Mouse (Mus musculus): ENCODE data around the gene Arhgef3.

The Arhgef3 gene

DNA sequence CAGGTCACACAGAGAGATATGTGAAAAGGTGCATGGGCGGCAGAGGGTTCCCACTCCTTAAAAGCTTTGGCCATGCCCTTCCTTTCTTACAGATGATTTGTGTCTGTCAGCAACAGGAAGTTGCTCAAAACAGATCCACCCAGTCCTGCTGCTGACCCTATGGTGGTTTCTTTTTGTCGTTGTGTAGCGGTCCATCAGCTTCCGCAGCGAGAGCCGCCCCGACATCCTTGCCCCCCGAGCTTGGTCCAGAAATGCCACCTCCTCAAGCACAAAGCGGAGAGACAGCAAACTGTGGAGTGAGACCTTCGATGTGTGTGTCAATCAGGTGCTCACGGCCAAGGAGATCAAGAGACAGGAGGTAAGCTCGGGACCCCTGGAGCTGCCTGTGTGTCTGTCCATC is 264.7 kb downstream of the Arhgef3 start:
- DNase-seq (ENCODE audit: low spot score): no peak

DNA sequence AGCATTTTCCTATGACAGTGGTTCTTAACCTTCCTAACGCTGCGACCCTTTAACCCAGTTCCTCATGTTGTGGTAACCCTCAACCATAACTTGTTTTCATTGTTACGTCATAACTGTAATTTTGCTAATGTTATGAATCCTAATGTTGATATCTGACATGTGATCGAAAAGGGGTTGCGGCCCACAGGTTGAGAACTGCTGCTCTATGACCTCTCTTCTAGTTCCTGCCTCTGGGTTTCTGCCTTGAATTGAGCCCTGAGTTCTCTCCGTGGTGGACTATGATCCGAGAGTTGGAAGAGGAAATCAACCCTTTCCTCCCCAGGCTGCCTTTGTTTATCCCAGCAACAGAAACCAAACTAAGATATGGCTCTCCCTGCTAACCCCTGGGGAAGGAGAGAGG is 266.8 kb downstream of the Arhgef3 start:
- peak; percentile 19 for DNase-seq (ENCODE audit: low spot score)

DNA sequence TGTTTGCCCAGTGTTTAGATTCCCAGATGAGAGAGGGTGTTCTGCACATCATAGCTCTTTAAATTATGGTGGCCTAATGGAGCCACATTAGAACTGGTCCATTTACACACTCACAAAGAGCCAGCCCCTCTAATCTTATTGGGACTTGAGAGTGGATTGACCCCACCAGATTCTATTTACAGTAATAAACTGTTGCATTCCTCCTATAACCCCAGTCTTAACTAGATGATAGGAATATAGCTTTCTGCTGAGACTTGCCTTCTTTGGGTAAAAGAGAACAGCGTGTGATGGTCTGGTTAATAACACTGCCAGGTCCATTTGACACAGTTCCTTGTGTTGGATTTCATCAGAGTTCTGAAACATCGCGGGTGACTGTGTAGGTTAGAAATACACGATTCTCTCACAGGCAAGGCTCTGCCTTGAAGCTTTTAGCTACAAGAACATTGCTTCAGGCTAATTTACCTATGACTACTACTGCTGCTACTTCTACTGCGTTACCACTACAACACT is 268.7 kb downstream of the Arhgef3 start:
- DNase-seq (ENCODE audit: low spot score): peak; percentile 64

DNA sequence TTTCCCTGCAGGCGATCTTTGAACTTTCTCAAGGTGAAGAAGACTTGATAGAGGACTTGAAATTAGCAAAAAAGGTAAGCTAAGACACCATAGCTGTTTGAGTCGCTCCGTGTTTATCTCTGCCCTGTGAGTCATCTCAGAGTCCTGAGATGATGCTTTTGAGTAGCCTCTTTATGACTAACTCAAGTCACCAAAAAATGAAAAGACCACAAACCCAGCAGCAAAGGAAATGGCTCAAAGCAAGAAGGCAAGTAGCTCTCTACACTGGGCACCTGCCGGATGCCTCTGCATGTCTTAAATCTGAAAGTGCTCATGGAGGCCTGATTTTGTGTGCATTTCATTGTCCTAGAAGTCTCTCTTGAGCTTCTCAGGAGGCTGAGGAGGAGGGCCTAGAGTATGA is 269.4 kb downstream of the Arhgef3 start:
- DNase-seq (ENCODE audit: low spot score): no peak

DNA sequence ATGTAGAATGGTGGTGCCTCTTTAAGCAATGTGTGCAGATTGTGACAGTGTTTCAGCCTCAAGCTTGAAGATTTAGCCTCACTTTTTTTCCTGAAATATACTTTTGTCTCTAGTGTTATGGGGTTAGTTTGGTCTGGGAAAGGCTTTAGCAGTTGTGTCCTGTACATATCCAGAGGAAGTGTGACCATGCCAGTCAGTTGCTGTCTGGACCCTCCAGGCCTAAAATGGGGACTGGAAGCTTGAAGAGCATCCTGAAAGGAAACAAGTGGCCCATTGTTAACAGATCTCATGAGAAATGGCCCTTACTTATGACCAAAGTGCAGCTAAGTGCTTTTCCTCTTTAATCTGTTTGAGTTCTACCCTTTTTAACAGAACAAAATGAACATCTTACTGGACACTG is 273.9 kb downstream of the Arhgef3 start:
- no peak for DNase-seq (ENCODE audit: low spot score)

DNA sequence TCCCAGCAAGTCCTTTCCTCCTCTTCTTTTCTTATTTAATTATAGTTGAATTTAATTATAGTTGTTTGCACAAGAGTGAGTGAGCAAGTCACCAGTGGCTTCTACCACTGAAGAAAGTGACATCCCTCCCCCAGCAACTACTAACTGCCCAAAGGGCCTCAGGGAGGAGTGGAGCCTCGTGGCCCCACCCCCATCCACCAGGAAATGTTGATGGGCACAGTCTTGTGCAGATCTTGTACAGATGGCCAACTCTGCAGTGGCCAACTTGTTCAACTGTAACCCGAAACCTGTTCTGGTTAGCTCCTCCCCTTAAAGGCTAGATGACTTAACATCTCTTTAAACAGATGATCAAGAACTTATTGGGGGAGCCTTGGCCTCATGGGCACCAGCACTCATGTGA is 275.0 kb downstream of the Arhgef3 start:
- DNase-seq (ENCODE audit: low spot score): no peak

DNA sequence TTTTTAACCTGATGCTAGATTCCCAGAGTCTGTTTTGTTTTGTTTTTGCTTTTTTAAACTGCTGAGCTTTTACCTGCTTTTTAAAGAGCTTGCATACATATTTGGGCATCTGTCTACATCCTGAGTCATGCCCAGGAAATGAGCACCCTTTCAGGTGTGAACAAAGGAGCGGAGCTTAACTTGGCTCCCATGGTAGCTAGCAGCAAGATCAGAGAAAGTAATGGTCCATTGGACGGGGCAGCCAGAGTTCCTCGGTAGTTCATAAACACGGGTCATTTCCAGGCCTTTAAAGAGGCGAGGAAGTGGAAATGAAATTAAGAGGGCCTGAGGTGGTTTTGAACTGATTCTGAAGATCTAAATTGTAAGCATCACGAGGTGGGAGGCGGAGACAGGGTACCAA is 276.0 kb downstream of the Arhgef3 start:
- DNase-seq (ENCODE audit: low spot score): no peak

DNA sequence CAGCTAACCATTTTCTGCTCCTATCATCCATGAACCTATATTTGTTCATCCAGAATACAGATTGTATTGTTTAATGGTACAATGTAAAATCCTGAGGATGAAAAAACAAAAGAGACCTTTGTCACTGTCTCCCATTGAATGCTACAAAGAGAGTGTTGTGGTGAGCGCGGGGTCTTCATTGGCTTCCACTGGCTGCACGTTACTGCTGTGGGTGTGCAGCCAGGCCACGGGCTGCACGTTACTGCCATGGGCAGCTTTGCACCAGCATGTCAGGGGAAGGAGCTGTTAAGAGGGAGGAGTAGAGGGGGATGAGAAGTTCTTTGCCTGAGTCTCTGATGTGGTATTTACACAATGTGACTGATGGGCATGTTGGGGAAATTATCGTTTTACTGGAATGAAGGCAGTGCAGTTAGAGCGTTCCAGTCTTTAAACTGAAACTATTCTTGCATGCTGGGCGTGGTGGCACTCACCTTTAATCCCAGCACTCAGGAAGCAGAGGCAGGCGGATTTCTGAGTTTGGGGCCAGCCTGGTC is 277.1 kb downstream of the Arhgef3 start:
- DNase-seq (ENCODE audit: low spot score): no peak

DNA sequence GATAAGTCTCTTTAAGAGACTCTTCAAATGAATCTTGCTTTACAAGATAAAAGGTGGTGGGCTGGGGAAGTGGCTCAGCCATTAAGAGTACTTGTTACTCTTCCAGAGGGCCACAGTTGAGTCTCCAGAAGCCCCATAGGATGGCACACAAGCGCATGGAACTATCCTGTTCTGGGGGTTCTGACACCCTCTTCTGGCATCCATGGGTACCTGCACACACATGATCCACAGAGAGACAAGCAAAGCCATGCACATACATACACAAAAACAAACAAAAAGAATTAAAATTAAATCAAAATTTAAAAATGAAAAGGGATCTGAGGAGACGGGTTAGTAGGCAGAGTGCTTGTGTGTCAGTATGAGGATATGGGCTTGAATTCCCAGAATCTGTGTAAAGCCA is 278.0 kb downstream of the Arhgef3 start:
- no peak for DNase-seq (ENCODE audit: low spot score)

DNA sequence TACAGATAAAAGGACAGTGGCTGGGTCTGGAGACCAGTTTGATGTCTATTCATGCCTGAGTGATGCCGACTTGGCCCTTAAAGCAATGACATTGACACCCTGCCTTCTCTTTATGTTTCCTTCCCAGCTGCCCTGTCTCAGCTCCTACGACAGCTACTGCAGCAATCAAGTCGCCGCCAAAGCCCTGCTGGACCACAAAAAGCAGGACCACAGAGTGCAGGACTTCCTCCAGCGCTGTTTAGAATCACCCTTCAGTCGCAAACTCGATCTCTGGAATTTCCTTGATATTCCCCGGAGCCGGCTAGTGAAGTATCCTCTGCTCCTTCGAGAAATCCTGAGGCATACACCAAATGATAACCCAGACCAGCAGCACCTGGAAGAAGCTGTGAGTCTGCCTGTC is 279.1 kb downstream of the Arhgef3 start:
- DNase-seq (ENCODE audit: low spot score): no peak

DNA sequence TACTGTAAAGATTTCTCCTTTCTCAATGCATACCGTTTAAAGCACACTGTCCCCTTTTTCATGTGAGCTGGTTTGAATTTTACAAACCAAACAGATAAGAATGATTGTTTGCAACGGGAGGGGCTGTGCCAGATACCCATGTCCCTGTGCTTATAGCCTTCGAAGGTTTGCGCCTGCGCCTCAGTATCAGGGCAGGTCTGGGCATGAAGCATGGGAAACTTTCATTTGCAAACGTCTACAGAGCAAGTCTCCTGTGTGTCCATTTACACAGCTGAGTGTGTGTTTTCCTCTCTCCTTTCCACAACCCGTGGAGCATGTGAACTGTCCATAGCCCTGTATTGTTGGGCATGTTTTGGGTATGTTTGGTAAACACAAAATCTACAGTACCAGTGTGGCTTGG is 281.7 kb downstream of the Arhgef3 start:
- DNase-seq (ENCODE audit: low spot score): no peak

DNA sequence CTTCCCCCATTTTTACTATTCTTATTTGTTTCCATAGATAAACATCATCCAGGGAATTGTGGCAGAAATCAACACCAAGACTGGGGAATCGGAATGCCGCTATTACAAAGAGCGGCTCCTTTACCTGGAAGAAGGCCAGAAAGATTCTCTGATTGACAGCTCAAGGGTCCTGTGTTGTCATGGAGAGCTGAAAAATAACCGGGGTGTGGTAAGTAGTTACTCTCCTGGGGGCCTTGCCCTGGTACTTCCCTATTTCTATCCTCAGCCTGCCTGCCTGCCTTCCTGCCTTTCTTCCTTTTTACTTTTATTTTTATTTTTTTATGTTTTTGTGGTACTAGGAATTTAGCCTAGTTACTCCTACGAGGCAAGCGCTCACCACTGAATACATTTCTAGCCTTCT is 282.8 kb downstream of the Arhgef3 start:
- no peak for DNase-seq (ENCODE audit: low spot score)

DNA sequence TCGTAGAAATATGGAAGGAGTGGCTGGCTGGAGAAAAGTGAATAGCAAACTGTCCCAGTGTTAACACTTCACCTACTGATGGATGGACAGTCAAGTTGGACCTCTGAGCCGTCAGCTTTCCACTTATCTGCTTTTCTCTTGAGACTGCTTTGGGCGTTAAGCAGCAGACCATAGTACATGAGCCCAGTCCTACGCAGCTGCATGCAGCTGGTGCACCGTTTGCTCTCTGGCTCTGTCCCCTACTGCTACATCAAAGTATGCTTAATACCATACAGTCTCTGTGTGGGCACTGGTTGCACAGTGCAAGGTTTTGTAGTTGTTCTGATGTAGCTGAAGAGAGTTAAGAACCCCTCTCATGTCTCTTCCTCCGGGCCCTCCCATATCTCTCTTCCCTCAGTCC is 285.8 kb downstream of the Arhgef3 start:
- DNase-seq (ENCODE audit: low spot score): no peak

DNA sequence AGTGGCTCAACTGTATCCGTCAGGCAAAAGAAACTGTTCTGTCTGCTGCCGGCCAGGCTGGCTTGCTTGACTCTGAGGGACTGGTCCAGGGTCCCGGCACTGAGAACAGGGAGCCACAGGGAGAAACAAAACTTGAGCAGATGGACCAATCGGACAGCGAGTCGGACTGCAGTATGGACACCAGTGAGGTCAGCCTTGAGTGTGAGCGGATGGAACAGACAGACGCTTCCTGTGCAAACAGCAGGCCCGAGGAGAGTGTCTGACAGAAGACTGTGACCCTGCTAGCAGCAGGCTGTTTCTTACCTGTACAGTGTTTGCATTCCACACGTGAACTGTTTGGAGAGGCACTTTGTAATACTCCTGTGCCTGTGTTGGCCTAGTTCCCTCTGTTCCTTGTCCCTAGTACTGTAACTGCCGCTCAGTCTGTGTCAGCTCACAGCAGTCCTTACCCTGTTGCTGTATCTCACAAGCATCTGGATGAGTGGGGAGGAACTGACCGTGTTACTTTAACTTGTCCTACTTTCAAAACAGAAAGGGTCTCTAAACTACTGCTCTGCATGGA is 287.1 kb downstream of the Arhgef3 start:
- no peak for DNase-seq (ENCODE audit: low spot score)

DNA sequence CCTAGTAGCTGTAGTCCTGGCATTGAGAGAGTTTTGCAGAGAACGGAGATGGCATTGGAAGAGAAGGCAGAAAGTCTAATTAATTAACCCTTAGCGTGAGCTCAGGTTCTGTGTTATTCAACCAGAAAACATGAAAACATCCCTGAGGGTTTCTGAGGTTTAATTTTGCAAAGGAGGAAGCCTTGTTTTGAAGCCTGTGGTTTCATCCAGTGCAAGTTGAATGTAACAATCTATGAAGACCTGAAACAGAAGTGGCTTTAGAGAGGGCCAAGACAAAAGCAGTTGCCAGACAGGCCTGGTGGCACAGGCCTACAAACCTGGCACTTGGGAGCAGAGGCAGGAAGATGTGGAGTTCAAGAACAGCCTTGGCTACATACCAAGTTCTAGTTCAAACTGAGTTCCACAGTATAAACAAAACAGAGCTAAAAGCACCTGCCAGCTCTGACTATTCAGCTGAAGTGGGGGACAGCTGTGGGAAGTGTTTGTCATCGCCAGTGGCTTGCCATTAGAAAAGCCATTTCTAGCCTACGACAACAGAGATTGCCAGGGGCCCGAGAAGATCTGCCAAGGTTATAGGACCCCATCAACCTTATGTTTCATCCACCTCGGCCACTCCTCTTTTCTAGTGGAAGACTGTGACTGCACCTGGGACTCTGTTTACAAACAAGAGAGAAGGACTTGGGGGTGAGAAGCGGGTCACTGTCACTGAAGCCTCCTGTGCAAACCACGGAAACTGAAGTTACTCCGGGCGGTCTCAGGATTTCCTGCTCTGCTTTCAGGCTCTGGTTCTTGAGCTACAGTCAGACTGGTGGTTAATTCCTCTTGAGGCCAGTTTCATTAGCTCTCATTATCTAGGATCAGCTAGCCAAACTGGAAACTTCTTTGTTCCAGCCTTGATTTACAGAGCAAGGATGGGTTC is 287.9 kb downstream of the Arhgef3 start:
- DNase-seq (ENCODE audit: low spot score): no peak

DNA sequence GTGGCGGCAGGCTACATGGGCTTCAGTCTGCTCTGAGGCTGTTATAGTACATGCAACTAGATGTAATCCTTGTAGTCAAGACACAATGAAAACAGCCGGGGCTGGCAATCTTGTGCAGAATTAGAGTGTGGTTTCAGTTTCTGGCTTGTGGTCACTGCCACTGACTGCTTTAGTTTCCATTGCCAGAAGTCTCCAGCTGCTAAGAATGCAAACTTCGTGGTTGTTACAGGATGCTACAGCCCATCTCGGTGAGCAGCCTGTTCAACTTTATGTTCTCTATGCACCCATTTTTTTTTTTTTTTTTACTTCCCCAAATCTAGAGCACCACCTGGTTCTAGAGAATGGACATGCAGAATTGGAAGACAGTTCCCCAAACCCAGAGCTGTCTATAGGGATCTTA is 290.8 kb downstream of the Arhgef3 start:
- DNase-seq (ENCODE audit: low spot score): peak; percentile 19

DNA sequence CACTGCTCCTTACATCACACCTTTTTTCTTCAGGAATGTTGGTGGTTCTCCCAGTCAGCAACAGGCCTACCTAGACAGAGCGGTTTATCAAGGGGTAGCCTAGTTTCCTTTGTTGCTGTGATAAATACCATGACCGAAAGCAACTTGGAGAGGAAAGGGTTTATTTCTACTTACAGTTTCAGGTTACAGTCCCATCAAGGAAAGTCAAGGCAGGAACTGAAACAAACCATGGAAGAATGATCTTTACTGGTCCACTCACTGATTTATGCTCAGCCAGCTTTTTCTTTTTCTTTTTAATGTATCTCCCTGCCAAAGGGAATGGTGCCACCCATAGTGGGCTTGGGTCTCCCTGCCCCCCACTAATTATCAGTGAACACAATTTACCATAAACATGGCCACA is 291.2 kb downstream of the Arhgef3 start:
- no peak for DNase-seq (ENCODE audit: low spot score)

DNA sequence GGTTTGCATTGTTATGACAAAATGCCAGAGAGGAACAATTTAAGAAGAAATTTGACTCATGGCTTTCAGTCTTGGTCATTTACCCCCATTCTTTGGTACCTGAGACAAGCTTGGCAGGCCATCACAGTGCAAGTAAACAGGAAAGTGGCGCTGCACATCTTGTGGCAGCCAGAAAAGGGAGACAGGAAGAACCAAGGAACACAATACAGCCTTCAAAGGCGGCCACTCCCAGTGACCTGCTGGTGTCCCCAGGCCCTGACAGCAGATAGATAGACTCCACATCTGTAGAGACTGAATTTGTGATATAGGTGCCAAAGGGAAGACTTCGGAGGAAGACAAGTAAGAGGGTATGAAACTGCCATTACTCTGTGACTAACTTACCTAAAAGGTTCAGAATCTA is 293.5 kb downstream of the Arhgef3 start:
- DNase-seq (ENCODE audit: low spot score): no peak

DNA sequence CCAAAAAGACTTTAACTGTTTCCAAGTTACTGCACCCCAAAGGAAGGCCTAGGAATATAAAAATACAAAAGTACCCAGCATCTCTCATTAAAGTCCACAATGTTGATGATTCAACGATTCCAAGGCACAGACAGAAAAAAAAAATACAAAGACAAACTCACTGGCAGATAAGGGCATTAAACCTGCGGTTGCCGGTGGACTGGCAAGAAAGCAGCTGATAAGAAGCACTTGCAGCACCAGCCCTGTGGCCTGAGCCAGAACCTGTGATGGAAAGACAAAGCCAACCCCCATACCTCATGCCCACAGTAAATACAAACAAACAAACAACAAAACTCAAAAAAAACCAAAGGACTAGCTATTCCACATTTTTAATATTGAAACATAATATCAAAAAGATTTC is 295.0 kb downstream of the Arhgef3 start:
- DNase-seq (ENCODE audit: low spot score): no peak

DNA sequence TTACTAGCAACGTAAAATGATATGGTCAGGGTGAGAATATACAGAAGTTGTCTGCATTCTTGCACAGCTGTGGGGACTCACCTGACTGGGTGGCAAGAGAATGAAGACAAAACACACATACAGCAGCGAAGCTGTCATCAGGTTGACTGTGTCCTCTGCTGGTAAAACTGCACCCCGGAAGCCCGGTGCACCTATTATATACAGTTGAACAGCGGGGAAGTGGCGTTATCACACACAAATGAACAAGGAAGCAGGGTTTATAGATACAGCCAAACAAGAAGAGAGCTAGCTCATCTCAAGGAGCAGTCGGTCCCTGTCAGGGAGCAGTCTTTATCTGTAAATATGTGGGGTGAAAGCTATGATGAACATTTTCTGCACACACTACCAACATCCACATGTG is 296.8 kb downstream of the Arhgef3 start:
- no peak for DNase-seq (ENCODE audit: low spot score)

DNA sequence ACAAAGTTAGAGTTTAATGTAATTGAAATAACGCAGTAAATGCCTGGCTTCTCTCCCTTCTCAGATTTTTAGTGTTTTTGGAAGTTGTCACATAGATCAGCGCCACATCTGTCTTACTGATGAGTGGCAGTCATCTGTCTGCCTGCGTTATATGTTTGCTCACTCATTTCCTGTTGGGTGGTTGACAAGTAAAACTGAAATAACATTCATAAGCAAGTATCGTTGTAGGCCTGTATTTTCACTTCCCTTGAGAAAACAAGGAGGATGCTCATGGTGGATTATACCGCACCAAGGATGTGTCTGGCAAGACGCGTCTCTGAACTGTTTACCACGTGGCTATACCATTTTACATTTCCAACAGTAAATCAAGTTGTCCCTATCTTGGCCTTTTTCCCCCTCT is 298.0 kb downstream of the Arhgef3 start:
- DNase-seq (ENCODE audit: low spot score): no peak

DNA sequence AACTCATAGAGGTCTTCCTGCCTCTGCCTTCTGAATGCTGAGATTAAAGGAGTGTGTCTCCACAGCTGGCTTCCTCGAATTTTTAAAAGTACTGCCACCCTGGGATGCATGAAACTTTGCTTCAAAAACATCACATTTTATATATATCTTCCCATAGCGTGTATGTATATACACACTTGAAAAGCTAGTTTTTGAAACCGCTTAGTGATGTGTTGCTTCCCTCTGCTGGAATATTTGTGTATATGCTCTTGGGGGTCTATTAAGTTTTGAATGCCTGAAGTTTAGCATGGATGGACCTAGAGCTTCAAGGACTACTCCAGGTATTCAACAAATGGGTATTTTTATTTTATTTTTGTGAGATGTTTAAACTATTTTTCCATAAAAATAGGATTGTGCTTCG is 299.3 kb downstream of the Arhgef3 start:
- DNase-seq (ENCODE audit: low spot score): peak; percentile 55

DNA sequence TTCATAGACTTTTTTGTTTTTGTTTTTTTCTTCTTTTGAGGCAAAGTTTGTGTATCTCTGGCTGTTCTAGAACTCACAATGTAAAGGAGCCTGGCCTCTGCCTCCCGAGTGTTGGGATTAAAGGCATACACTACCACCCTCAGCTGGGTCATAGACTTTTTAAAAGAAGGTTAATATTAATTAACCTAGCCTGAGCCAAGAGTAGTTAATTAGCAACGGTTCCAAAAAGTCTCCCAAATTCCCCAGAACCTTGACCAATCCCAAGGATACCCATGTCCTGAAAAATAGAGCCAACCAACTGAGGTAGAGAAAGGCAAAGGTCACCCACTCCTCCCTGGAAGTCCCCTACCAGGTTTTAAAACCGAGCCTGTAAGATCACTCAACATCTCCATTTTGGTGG is 306.1 kb downstream of the Arhgef3 start:
- DNase-seq (ENCODE audit: low spot score): no peak
